Mouse (Mus musculus) urinary bladder, postnatal 10 days (tissue): Measurements from ENCODE around the gene Pik3r5.

Source experiments
- DNase-seq: peaks from one replicate; pipeline ENCODE4 v3.0.0; 2022; ENCODE audit warnings: low spot score

Gene Pik3r5

GRCm38 (mm10) chr11:68451282-68451735, 19.4 kb downstream of the Pik3r5 start:
- no peak for DNase-seq

- DNase-seq, result no peak
Observed at GRCm38 (mm10) chr11:68451747-68452405, 20.0 kb downstream of the Pik3r5 start.

- no peak for DNase-seq
Observed at GRCm38 (mm10) chr11:68452740-68453139, 20.8 kb downstream of the Pik3r5 start.

- no peak for DNase-seq
Observed at GRCm38 (mm10) chr11:68453301-68453700, 21.4 kb downstream of the Pik3r5 start.

- no peak for DNase-seq
Observed at GRCm38 (mm10) chr11:68458086-68458485, 26.2 kb downstream of the Pik3r5 start.

- no peak for DNase-seq
Observed at GRCm38 (mm10) chr11:68459021-68459420, 27.1 kb downstream of the Pik3r5 start.

- no peak for DNase-seq
Observed at GRCm38 (mm10) chr11:68459486-68459885, 27.6 kb downstream of the Pik3r5 start.

- no peak for DNase-seq
Observed at GRCm38 (mm10) chr11:68462716-68463115, 30.8 kb downstream of the Pik3r5 start.

GRCm38 (mm10) chr11:68464260-68464659, 32.3 kb downstream of the Pik3r5 start:
- DNase-seq, result no peak

GRCm38 (mm10) chr11:68465090-68465489, 33.2 kb downstream of the Pik3r5 start:
- no peak for DNase-seq

GRCm38 (mm10) chr11:68467441-68467840, 35.5 kb downstream of the Pik3r5 start:
- DNase-seq, result no peak

- DNase-seq, result no peak
Observed at GRCm38 (mm10) chr11:68467962-68468612, 36.2 kb downstream of the Pik3r5 start.

GRCm38 (mm10) chr11:68468886-68469285, 37.0 kb downstream of the Pik3r5 start:
- no peak for DNase-seq

- no peak for DNase-seq
Observed at GRCm38 (mm10) chr11:68472162-68472849, 40.4 kb downstream of the Pik3r5 start.

- no peak for DNase-seq
Observed at GRCm38 (mm10) chr11:68474600-68474999, 42.7 kb downstream of the Pik3r5 start.

- DNase-seq, result no peak
Observed at GRCm38 (mm10) chr11:68475676-68476075, 43.8 kb downstream of the Pik3r5 start.

GRCm38 (mm10) chr11:68477661-68478060, 45.7 kb downstream of the Pik3r5 start:
- no peak for DNase-seq

- no peak for DNase-seq
Observed at GRCm38 (mm10) chr11:68478574-68478981, 46.7 kb downstream of the Pik3r5 start.

GRCm38 (mm10) chr11:68480660-68481059, 48.7 kb downstream of the Pik3r5 start:
- no peak for DNase-seq

- DNase-seq, result no peak
Observed at GRCm38 (mm10) chr11:68482001-68482400, 50.1 kb downstream of the Pik3r5 start.

- no peak for DNase-seq
Observed at GRCm38 (mm10) chr11:68483213-68483612, 51.3 kb downstream of the Pik3r5 start.

GRCm38 (mm10) chr11:68484431-68484830, 52.5 kb downstream of the Pik3r5 start:
- no peak for DNase-seq
